Mouse (Mus musculus): ENCODE results near the gene Ppp2r5a. TPM values are rescaled to one million over a fixed set of nuclear protein-coding genes. Genes with fewer than 3 reads are reported as not detected.

Gene Ppp2r5a
- total and polyA plus RNA-seq, 3 experiments: 40.3 to 96.7 (median 62.0) TPM

DNA sequence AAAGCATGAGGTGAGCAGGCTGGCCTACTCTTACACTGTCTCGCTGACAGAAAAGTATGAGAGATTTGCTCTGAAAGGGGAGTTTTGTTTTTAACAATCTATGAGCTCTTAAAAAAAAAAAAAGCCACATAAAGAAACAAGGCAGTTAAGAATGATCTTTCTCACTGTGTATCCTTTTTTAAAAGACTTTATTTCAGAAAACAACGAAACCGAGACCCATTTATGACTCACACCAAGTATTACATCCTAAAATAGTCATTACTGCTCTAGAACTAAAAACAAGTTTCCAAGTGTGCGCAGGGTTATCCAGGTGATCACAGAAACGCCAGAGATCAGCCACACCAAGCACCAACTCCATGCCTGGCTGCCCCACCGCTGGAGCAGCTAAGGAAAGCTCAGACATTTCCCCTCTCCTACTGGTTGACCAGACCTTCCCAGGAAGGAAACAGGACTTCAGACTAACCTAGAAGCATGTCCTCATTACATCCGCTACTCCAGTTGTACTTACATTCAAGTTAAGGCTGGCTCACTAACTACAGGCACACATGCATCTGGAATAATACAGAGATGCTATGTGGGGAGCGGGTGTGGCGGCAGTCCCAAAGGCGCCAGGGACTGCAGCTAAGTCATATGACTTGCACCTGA is 18.2 kb downstream of the Ppp2r5a start (continued):
- TF ChIP-seq ZNF384 (IDR thresholded peaks at IDR 0.05; ENCODE audit: low read depth, low read length) (peak; percentile 97), SIN3A (IDR thresholded peaks at IDR 0.05; ENCODE audit: low read length) (peak; percentile 85), EP300 (IDR thresholded peaks at IDR 0.05; ENCODE audit: low read length) (peak; percentile 96), RCOR1 (conservative IDR thresholded peaks at IDR 0.05; ENCODE audit: low read depth, low read length) (peak; percentile 94), JUND (conservative IDR thresholded peaks at IDR 0.05; ENCODE audit: low read depth, low read length) (peak; percentile 96), TBP (conservative IDR thresholded peaks at IDR 0.05; ENCODE audit: low read depth, low read length) (no peak), MAZ (IDR thresholded peaks at IDR 0.05; ENCODE audit: low read depth, low read length) (0 out of 2 replicates have a peak, but pooled peaks have one; percentile 50)

- Histone ChIP-seq H3K27me3 (replicated peaks) (no peaks in the 10 kb centered on the region), H3K9me3 (replicated peaks; ENCODE audit: low read length) (no peaks in the 10 kb centered on the region), H3K4me2 (ENCODE audit: insufficient read depth, low read depth, poor library complexity, severe bottlenecking) (no peak overlapping the region), H3K9ac (ENCODE audit: insufficient read depth, low read depth) (no peak overlapping the region), H3K79me2 (replicated peaks; ENCODE audit: control insufficient read depth, extremely low read depth, insufficient read depth, poor library complexity, severe bottlenecking) (peaks cover 47% of the 10 kb centered on the region), H3K27ac (ENCODE audit: insufficient read depth, low read depth) (0 out of 2 replicates have a peak overlapping the region, but pooled peaks have one; percentile 13), H3K36me3 (replicated peaks in 1 of 2; ENCODE audit: control insufficient read depth in 1 of 2, insufficient read depth in 1 of 2, low read length in 1 of 2) (peaks cover 4 to 16% of the 10 kb centered on the region in 2 experiments), H3K4me1 (ENCODE audit: control insufficient read depth in 1 of 2, insufficient read depth in 2 of 2) (peaks cover 14 to 31% of the 10 kb centered on the region in 2 experiments), H3K4me3 (replicated peaks in 1 of 3; ENCODE audit: low read depth in 2 of 3, low read length in 2 of 3, poor library complexity in 1 of 3) (no peak overlapping the region)
- DNase-seq (ENCODE audit: extremely low read depth): no peak
- no peak for TF ChIP-seq USF1 (IDR thresholded peaks at IDR 0.05; ENCODE audit: low read depth, low read length)
- TF ChIP-seq MEF2A (IDR thresholded peaks at IDR 0.05; ENCODE audit: borderline replicate concordance, low read depth, low read length): no peak
- TF ChIP-seq ZC3H11A (IDR thresholded peaks at IDR 0.05; ENCODE audit: low read depth, low read length): no peak
- in situ Hi-C loops (cut with MboI; ENCODE audit: low pct_ligation_motif_present, low pct_unique_long_range_greater_than_20kb, low sequenced_read_pairs): no loop called here
- dilution Hi-C loops (cut with MboI; ENCODE audit: extremely low pct_ligation_motif_present, extremely low pct_unique_long_range_greater_than_20kb, low sequenced_read_pairs): no loop called here
These were observed 20.9 kb downstream of the Ppp2r5a start for GRCm38 (mm10) chr1:191381955-191382736.

DNA sequence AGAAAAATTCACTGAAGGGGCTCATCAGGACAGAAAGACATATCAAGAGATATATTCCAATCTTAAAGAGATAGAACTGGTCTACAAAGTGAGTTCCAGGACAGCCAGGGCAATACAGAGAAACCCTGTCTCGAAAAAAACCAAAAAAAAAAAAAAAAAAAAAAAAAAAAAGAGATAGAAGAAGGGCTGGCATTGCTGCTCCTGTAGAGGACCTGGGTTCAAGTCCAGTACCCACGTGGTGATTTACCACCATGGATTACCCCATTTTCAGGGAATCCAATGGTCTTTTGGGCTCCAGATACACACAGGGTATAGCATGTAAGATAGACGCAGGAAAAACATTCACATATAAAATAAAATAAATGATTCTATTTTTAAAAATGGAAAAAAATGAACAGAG is 22.2 kb downstream of the Ppp2r5a start:
- H3K9ac ChIP-seq (ENCODE audit: insufficient read depth, low read depth): no peak overlapping the region
- no peaks in the 10 kb centered on the region for H3K9me3 ChIP-seq (replicated peaks; ENCODE audit: low read length)
- peaks cover 4 to 16% of the 10 kb centered on the region in 2 experiments for H3K36me3 ChIP-seq (replicated peaks in 1 of 2; ENCODE audit: control insufficient read depth in 1 of 2, insufficient read depth in 1 of 2, low read length in 1 of 2)
- H3K4me1 ChIP-seq (ENCODE audit: control insufficient read depth in 1 of 2, insufficient read depth in 2 of 2): peaks cover 14 to 31% of the 10 kb centered on the region in 2 experiments
- no peaks in the 10 kb centered on the region for H3K27me3 ChIP-seq (replicated peaks)
- peaks cover 54% of the 10 kb centered on the region for H3K79me2 ChIP-seq (replicated peaks; ENCODE audit: control insufficient read depth, extremely low read depth, insufficient read depth, poor library complexity, severe bottlenecking)
- H3K4me3 ChIP-seq (replicated peaks in 1 of 3; ENCODE audit: low read depth in 2 of 3, low read length in 2 of 3, poor library complexity in 1 of 3): no peak overlapping the region
- DNase-seq (ENCODE audit: extremely low read depth): no peak
- H3K27ac ChIP-seq (ENCODE audit: insufficient read depth, low read depth): no peak overlapping the region
- TF ChIP-seq JUND (conservative IDR thresholded peaks at IDR 0.05; ENCODE audit: low read depth, low read length) (no peak), USF1 (IDR thresholded peaks at IDR 0.05; ENCODE audit: low read depth, low read length) (no peak), MYC (IDR thresholded peaks at IDR 0.05; ENCODE audit: low read depth, low read length) (no peak), IRF4 (IDR thresholded peaks at IDR 0.05; ENCODE audit: low read depth, low read length) (no peak), GABPA (IDR thresholded peaks at IDR 0.05; ENCODE audit: insufficient replicate concordance, low read depth, low read length) (no peak), MXI1 (IDR thresholded peaks at IDR 0.05; ENCODE audit: low read depth, low read length) (no peak), TBP (conservative IDR thresholded peaks at IDR 0.05; ENCODE audit: low read depth, low read length) (no peak), KAT2A (IDR thresholded peaks at IDR 0.05; ENCODE audit: insufficient replicate concordance, low read length) (no peak), ZKSCAN1 (IDR thresholded peaks at IDR 0.05; ENCODE audit: borderline replicate concordance, low read depth, low read length) (no peak), SIN3A (IDR thresholded peaks at IDR 0.05; ENCODE audit: low read length) (no peak), EP300 (IDR thresholded peaks at IDR 0.05; ENCODE audit: low read length) (no peak), RAD21 (IDR thresholded peaks at IDR 0.05; ENCODE audit: low read depth, low read length) (no peak)
- in situ Hi-C loops (cut with MboI; ENCODE audit: low pct_ligation_motif_present, low pct_unique_long_range_greater_than_20kb, low sequenced_read_pairs) (no loop called here), dilution Hi-C loops (cut with MboI; ENCODE audit: extremely low pct_ligation_motif_present, extremely low pct_unique_long_range_greater_than_20kb, low sequenced_read_pairs) (no loop called here)
- no peak overlapping the region for H3K4me2 ChIP-seq (ENCODE audit: insufficient read depth, low read depth, poor library complexity, severe bottlenecking)

Measured in CH12.LX (cell line).